Mouse (Mus musculus) gastrocnemius, postnatal 4 days (tissue): ENCODE measurements around the gene Bcat2. TPM values are rescaled to one million over a fixed set of nuclear protein-coding genes. Genes with fewer than 3 reads are reported as not detected.
A peak's percentile ranks its signal among the peaks of the same experiment; 100 is the strongest.

Experiments
- DNase-seq, 2 experiments: peaks; one replicate each; pipeline ENCODE4 v3.0.0; 2021 to 2022; ENCODE audit warnings: low spot score in 2 of 2, mixed read lengths in 2 of 2
- total RNA-seq, 2 experiments: library from RNA; stranded (reverse); gene quantifications; 2 replicates each; pipeline ENCODE4 v1.2.3; 2021

The Bcat2 gene
- total RNA-seq, 2 experiments from 2014 or later = 32.2 to 36.3 TPM

- no peak for DNase-seq
These were observed 51.5 kb downstream of the Bcat2 start, which contains the start of gene Izumo1 for GRCm38 (mm10) chr7:45621443-45621842. Gene Izumo1, plus strand, starts transcription at chr7:45621811.

DNA sequence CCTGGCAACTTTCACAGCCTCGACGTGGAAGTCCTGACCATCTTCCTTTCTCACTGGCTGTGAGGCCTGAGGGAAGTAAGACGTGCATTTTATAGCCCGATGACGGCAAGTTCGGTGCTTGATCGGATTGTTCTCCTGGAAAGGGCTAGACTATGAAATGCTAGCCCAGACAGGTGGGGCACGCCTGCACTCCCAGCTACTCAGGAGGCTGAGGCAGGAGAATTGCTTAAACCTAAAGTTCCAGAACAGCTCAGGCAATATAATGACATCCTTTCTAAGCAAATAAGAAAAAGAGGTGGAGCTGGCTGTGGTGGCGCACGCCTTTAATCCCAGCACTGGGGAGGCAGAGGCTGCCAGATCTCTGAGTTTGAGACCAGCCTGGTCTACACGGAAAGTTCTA, 53.6 kb downstream of the Bcat2 start:
- DNase-seq = no peak

- no peak for DNase-seq
These were observed 54.8 kb downstream of the Bcat2 start for GRCm38 (mm10) chr7:45624718-45625117.

- no peak for DNase-seq
These were observed 55.5 kb downstream of the Bcat2 start for GRCm38 (mm10) chr7:45625481-45625880.

DNA sequence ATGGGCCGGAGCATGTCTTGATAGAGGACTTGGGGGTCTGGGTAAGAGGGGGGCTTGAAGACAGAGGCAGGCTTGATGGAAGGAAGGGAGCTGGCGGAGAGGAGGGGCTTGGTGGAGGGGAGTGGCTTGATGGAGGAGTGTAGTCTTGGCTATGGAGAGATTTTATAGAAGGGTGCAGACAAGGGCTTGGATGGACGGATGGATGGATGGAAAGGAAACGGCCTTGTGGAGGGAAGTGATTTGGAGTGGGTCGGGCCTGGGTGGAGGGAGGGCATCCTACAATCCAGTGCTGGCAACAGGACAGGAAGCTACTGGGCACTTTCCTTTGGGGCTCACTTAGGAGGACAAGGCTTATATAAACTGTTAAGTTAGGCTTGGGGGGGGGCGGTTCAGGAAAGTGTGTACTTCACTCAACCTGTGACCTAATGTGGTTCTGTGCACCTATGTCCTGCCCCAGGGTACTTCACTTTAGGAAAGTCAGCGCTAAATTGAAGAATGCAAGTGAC, 56.7 kb downstream of the Bcat2 start:
- DNase-seq = no peak

GRCm38 (mm10) chr7:45627261-45627660, 57.3 kb downstream of the Bcat2 start, which contains the start of gene Rasip1:
Gene Rasip1, plus strand, starts transcription at chr7:45627488.
- DNase-seq = no peak

- DNase-seq = peak; percentile 84 to 91
These were observed 58.7 kb downstream of the Bcat2 start for GRCm38 (mm10) chr7:45628364-45629294.

- DNase-seq = no peak
These were observed 60.3 kb downstream of the Bcat2 start for GRCm38 (mm10) chr7:45630064-45630907.

DNA sequence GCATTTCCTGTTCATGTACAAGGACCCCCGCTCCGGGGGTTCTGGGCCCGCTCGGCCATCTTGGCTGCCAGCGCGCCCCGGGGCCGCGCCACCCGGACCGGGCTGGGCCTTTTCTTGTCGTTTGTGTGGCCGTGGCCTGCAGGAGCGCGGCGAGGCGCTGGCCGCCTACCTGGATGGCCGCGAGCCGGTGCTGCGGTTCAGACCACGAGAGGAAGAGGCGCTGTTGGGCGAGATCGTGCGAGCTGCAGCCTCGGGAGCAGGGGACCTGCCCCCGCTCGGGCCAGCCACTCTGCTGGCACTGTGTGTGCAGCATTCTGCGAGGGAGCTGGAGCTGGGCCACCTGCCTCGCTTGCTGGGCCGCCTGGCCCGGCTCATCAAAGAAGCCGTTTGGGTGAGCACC, 62.5 kb downstream of the Bcat2 start:
- no peak for DNase-seq

DNA sequence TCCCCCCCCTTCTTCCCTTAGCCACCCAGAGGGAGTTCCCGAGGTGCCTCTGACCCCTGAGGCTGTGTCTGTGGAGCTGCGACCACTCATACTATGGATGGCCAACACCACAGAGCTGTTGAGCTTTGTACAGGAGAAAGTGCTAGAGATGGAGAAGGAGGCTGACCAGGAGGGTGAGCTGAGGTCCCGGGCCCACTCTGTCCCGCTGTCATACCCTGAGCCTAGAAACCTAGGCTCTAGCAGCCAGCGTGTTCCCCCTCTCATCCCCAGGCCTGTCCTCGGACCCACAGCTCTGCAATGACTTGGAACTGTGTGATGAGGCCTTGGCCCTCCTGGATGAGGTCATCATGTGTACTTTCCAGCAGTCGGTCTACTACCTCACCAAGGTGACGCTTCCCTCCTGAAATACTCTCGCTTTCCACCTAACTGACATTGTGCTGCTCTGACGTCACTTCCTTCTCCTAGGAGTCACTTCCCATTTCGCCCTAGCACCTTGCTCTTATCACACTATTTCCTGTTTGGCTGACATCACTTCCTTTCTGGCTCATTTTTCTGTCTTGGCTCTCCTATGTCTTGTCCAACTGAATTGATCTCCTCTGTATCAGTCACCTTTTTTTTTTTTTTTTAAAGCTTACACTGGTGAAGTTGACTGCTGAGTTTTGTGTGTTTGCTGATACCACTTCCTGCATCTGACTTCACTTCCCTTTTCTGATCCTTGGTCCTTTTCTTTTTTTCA, 65.2 kb downstream of the Bcat2 start:
- no peak for DNase-seq

DNA sequence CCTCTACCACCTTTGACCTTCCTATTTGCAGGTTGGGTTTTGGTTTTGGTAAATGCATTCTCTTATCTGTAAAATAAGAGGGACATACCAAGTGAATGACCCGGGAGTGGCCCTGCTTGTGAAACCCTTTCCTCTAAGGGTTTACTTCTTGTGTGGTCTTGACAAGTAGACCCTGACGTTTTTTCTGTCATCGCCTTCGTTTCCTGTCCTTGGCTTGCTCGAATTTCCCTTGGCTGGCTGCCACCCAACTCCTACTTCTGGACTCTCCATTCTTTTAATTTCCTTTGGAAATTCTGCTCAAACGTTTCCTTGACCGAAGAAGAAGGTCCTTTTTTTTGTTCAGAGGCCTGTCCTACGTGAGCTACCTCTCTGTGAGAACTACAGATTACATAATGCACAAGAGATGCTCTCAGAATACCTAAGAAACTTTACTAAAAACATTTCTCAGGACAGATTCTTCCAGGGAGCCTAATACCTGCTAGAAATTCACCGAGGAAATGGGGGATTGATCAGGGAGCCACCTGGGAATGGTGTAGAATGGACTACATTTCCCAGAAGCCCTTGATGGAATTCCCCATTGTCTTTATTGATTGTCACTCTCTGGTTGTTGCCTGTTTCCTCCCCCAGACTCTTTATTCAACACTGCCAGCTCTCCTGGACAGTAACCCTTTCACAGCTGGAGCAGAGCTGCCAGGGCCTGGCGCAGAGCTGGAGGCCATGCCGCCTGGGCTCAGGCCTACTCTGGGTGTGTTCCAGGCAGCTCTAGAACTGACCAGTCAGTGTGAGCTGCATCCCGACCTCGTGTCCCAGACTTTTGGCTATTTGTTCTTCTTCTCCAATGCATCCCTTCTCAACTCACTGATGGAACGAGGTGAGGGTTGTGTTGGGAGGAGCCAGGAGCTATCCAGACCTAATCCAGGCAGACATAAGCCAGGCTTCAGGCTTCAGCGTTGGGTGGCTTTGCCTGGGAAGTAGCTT, 66.0 kb downstream of the Bcat2 start:
- DNase-seq = no peak

DNA sequence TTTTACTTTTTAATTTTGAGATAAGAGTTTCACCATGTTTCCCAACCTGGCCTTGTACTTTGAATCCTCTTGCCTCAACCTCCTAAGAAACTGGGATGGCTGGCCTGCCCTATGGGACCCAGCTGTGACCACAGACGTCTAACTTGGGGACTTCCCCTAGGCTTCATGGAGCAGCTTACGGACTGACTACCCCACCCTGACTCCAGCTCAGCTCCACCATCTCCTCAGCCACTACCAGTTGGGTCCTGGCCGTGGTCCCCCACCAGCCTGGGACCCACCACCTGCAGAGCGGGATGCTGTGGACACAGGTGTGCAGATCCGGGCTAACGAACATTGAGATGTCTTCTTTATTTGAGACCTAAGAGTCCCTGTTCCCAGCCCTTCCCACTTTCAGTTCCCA, 67.8 kb downstream of the Bcat2 start:
- DNase-seq = no peak

- peak; percentile 80 to 94 for DNase-seq
These were observed 68.9 kb downstream of the Bcat2 start for GRCm38 (mm10) chr7:45638623-45639401.

Other genes starting within 250 kb of the Bcat2 start
- gene Trpm4, start 236.4 kb upstream of the Bcat2 start, total RNA-seq = 10 to 100 TPM; 42.7 to 53.4 TPM
- gene Hrc, start 234.9 kb upstream of the Bcat2 start, total RNA-seq = 100 to 1,000 TPM; 523 to 551 TPM
- gene Ppfia3, start 203.1 kb upstream of the Bcat2 start, total RNA-seq = 1 to 10 TPM; 1.9 to 2.4 TPM
- 1 to 10 TPM in 1 of 2 experiments, under 1 TPM in 1; 0.86 to 1.1 TPM for gene Lin7b, start 199.6 kb upstream of the Bcat2 start, total RNA-seq
- gene Snrnp70, start 174.4 kb upstream of the Bcat2 start, total RNA-seq = 100 to 1,000 TPM; 215 to 251 TPM
- gene Kcna7, start 164.5 kb upstream of the Bcat2 start, total RNA-seq = 10 to 100 TPM; 11.4 to 12.8 TPM
- under 1 TPM; 0.61 to 0.98 TPM for gene Ntf5, start 156.5 kb upstream of the Bcat2 start, total RNA-seq
- not detected for gene Lhb, start 149.3 kb upstream of the Bcat2 start, total RNA-seq
- gene Gys1, start 135.3 kb upstream of the Bcat2 start, total RNA-seq = 100 to 1,000 TPM; 114 to 133 TPM
- gene Ruvbl2, start 132.1 kb upstream of the Bcat2 start, total RNA-seq = 10 to 100 TPM; 41.4 to 41.8 TPM
- 100 to 1,000 TPM; 339 to 373 TPM for gene Ftl1, start 110.3 kb upstream of the Bcat2 start, total RNA-seq
- gene Bax, start 103.3 kb upstream of the Bcat2 start, total RNA-seq = 10 to 100 TPM; 39.3 to 43.8 TPM
- under 1 TPM; 0.17 to 0.36 TPM for gene Tulp2, start 88.3 kb upstream of the Bcat2 start, total RNA-seq
- gene Gm45808, start 83.3 kb upstream of the Bcat2 start, total RNA-seq = 1 to 10 TPM; 3.8 to 5.4 TPM
- gene Dhdh, start 81.3 kb upstream of the Bcat2 start, total RNA-seq = 1 to 10 TPM; 8.3 TPM
- 100 to 1,000 TPM; 182 to 199 TPM for gene Nucb1, start 59.7 kb upstream of the Bcat2 start, total RNA-seq
- gene Ppp1r15a, start 43.9 kb upstream of the Bcat2 start, total RNA-seq = 10 to 100 TPM; 22.7 to 23.5 TPM
- 10 to 100 TPM; 17.1 to 20.3 TPM for gene Plekha4, start 43.8 kb upstream of the Bcat2 start, total RNA-seq
- gene Hsd17b14, start 15.3 kb upstream of the Bcat2 start, total RNA-seq = under 1 TPM; 0.61 to 0.80 TPM
- gene Fgf21, start 45.3 kb downstream of the Bcat2 start, total RNA-seq = not detected
- not detected for gene Fut1, start 47.1 kb downstream of the Bcat2 start, total RNA-seq
- gene Izumo1, start 51.7 kb downstream of the Bcat2 start, total RNA-seq = under 1 TPM; 0.34 to 0.36 TPM
- 10 to 100 TPM; 23.0 to 25.6 TPM for gene Rasip1, start 57.3 kb downstream of the Bcat2 start, total RNA-seq
- gene Mamstr, start 69.8 kb downstream of the Bcat2 start, total RNA-seq = 100 to 1,000 TPM; 170 to 187 TPM
- not detected for gene Fut2, start 96.2 kb downstream of the Bcat2 start, total RNA-seq
- gene Ntn5, start 113.9 kb downstream of the Bcat2 start, total RNA-seq = 1 to 10 TPM in 1 of 2 experiments, under 1 TPM in 1; 0.88 to 1.3 TPM
- under 1 TPM; 0.23 to 0.39 TPM for gene Sec1, start 124.2 kb downstream of the Bcat2 start, total RNA-seq
- gene Car11, start 129.7 kb downstream of the Bcat2 start, total RNA-seq = 1 to 10 TPM; 4.6 to 4.9 TPM
- gene Dbp, start 134.9 kb downstream of the Bcat2 start, total RNA-seq = 10 to 100 TPM; 22.1 to 26.9 TPM
- gene Rpl18, start 145.3 kb downstream of the Bcat2 start, total RNA-seq = 1,000 to 10,000 TPM in 1 of 2 experiments, 100 to 1,000 TPM in 1; 1,000 to 1,132 TPM
- gene Sphk2, start 147.8 kb downstream of the Bcat2 start, total RNA-seq = 10 to 100 TPM; 17.4 to 17.9 TPM
- gene Fam83e, start 151.1 kb downstream of the Bcat2 start, total RNA-seq = under 1 TPM; 0.34 to 0.52 TPM
- gene Spaca4, start 155.7 kb downstream of the Bcat2 start, total RNA-seq = not detected
- gene Lmtk3, start 213.6 kb downstream of the Bcat2 start, total RNA-seq = under 1 TPM; 0.54 to 0.65 TPM
- gene Sult2b1, start 214.5 kb downstream of the Bcat2 start, total RNA-seq = under 1 TPM in 1 of 2 experiments, not detected in 1; 0.60 TPM
- gene Cyth2, start 244.4 kb downstream of the Bcat2 start, total RNA-seq = 10 to 100 TPM; 56.1 to 61.5 TPM